Mouse (Mus musculus) bone marrow macrophage, adult 2 months (primary cell): ENCODE measurements around the gene Cfap43.

Experiments
- CTCF ChIP-seq: IDR thresholded peaks from 2 replicates; pipeline ENCODE4 v1.5.1; 2012; ENCODE audit warnings: low read depth, mild to moderate bottlenecking, low read length, moderate library complexity
- POLR2A ChIP-seq: IDR thresholded peaks from 2 replicates; pipeline ENCODE4 v1.6.1; 2012; ENCODE audit warnings: mild to moderate bottlenecking, low read depth, low read length, borderline replicate concordance

DNA sequence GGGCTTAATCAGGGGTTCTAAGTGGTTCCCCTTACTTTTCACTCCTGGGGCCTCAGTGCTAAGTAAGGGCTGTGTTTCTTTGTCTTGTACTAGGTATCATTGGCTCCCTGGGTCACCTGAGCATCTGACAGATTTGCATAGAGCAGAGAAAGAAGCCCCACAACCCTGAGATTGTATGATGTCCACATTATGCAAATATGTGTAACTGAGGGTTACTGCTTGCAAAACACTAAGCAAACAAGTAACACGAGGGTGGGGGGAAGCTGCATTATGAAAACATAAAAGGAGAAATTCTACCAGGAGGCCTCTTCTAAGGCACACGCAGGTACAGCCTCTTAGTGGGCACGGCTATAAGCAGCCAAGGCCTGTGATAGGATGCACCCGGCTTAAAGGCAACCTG, 3.8 kb downstream of the Cfap43 start:
- TF ChIP-seq CTCF, result no peak
- TF ChIP-seq POLR2A, result no peak
